Mouse (Mus musculus) fat pad, adult 2 months (tissue): Measurements from ENCODE around the gene Gm17571.

ENCODE experiments used
- DNase-seq: peaks from one replicate; pipeline ENCODE4 v3.0.0-alpha.2; 2011; ENCODE audit warnings: low read depth, low spot score; ENCODE audit errors: extremely low read depth

The Gm17571 gene

GRCm38 (mm10) chr9:13457774-13458173 lies 11.2 kb upstream of the Gm17571 start:
- DNase-seq: no peak

- no peak for DNase-seq
Observed at GRCm38 (mm10) chr9:13455231-13455630, 8.7 kb upstream of the Gm17571 start.

- no peak for DNase-seq
Observed at GRCm38 (mm10) chr9:13454651-13455123, 8.1 kb upstream of the Gm17571 start.

GRCm38 (mm10) chr9:13448716-13449115 lies 2.2 kb upstream of the Gm17571 start:
- no peak for DNase-seq

- DNase-seq: no peak
Observed at GRCm38 (mm10) chr9:13446236-13446635, 317 bp downstream of the Gm17571 start.

- no peak for DNase-seq
Observed at GRCm38 (mm10) chr9:13443484-13444211, 2.9 kb downstream of the Gm17571 start.

- no peak for DNase-seq
Observed at GRCm38 (mm10) chr9:13442012-13442735, 4.4 kb downstream of the Gm17571 start.

GRCm38 (mm10) chr9:13440911-13441310 lies 5.6 kb downstream of the Gm17571 start:
- no peak for DNase-seq

- DNase-seq: no peak
Observed at GRCm38 (mm10) chr9:13433501-13434090, 13.0 kb downstream of the Gm17571 start.

- DNase-seq: no peak
Observed at GRCm38 (mm10) chr9:13431646-13432045, 14.9 kb downstream of the Gm17571 start.

- no peak for DNase-seq
Observed at GRCm38 (mm10) chr9:13430744-13431143, 15.8 kb downstream of the Gm17571 start.

GRCm38 (mm10) chr9:13430302-13430701 lies 16.3 kb downstream of the Gm17571 start:
- no peak for DNase-seq

- DNase-seq: no peak
Observed at GRCm38 (mm10) chr9:13429477-13430125, 17.0 kb downstream of the Gm17571 start.

GRCm38 (mm10) chr9:13425031-13425940 lies 21.3 kb downstream of the Gm17571 start:
- DNase-seq: no peak

- DNase-seq: no peak
Observed at GRCm38 (mm10) chr9:13414230-13414766, 32.3 kb downstream of the Gm17571 start.
